Comparison of ENCODE assay signal across 9 mouse cellular contexts in genomic region chr2:173273885-173274284, GRCm38 (mm10). TPM values are rescaled to one million over a fixed set of nuclear protein-coding genes. Genes with fewer than 3 reads are reported as not detected.
A peak's percentile ranks its signal among the peaks of the same experiment; 100 is the strongest.
DNase-seq lines count a peak whose midpoint lies in the region; ATAC-seq and TF ChIP-seq lines count a peak whose summit lies in the region.
"Had no signal": no experiment of that assay in that cellular context is flagged by ENCODE, and none has a peak within 500 bp of the region (broad histone marks: within the 10 kb centered on the region; RNA-seq: fewer than 3 reads in every experiment).

No protein-coding gene starts in this region.

- H3K79me2 ChIP-seq in C2C12 (ENCODE audit: control insufficient read depth, insufficient read depth), result peaks cover 92% of the 10 kb centered on the region

- 33% methylated on average over 4 of the region's 4 CpGs for WGBS in forebrain, postnatal 0 days
- 63% methylated on average over 4 of the region's 4 CpGs for WGBS in midbrain, embryonic 12.5 days
- WGBS in cerebellum, adult 2 months, result 70% methylated on average over 4 of the region's 4 CpGs

- peak overlapping the region; percentile 81 for H3ac ChIP-seq in C2C12 (ENCODE audit: control insufficient read depth, insufficient read length, low read depth)

- intact Hi-C loops in gastrocnemius, adult 2 months (cut with DNase I), result loop anchor here (2.0 kb wide), 1 partner anchor 35 kb away; no protein-coding TSS in a partner anchor

- no peaks in the 10 kb centered on the region for H3K27me3 ChIP-seq in C2C12 (ENCODE audit: control insufficient read depth, insufficient read depth, insufficient read length)
- no peaks in the 10 kb centered on the region for H3K27me3 ChIP-seq in forebrain, postnatal 0 days (ENCODE audit: insufficient read depth, low read length)
- peaks cover 46% of the 10 kb centered on the region for H3K27me3 ChIP-seq in midbrain, embryonic 12.5 days
- no peaks in the 10 kb centered on the region for H3K27me3 ChIP-seq in cerebellum, adult 2 months (ENCODE audit: control insufficient read depth, insufficient read depth, low read length)

- H3K9ac ChIP-seq in forebrain, postnatal 0 days, result no peak overlapping the region; the same call in 1 of the 2 replicates
- peak overlapping the region; percentile 97; the same call in 1 of the 2 replicates for H3K9ac ChIP-seq in midbrain, embryonic 12.5 days (replicated peaks)

- peaks cover 73% of the 10 kb centered on the region for H3K79me3 ChIP-seq in C2C12 (ENCODE audit: low read depth)

- no peak for TF ChIP-seq POLR2A in cerebellum, adult 2 months (IDR thresholded peaks at IDR 0.05; ENCODE audit: borderline replicate concordance, insufficient read depth, low read length)

- peak overlapping the region; percentile 91; the same call in 1 of the 2 replicates for H3K27ac ChIP-seq in gastrocnemius, adult 2 months
- H3K27ac ChIP-seq in forebrain, postnatal 0 days (ENCODE audit: low read depth, low read length), result no peak overlapping the region
- no peak overlapping the region for H3K27ac ChIP-seq in midbrain, embryonic 12.5 days (replicated peaks)
- H3K27ac ChIP-seq in cerebellum, adult 2 months (ENCODE audit: insufficient read depth, low read length), result no peak overlapping the region

- peaks cover 24% of the 10 kb centered on the region; the same call in 1 of the 2 replicates for H3K4me1 ChIP-seq in forebrain, postnatal 0 days (ENCODE audit: insufficient read depth)
- peaks cover 60% of the 10 kb centered on the region for H3K4me1 ChIP-seq in midbrain, embryonic 12.5 days
- H3K4me1 ChIP-seq in cerebellum, adult 2 months (ENCODE audit: control insufficient read depth, insufficient read depth, low read length), result no peaks in the 10 kb centered on the region

- H3K4me3 ChIP-seq in gastrocnemius, adult 2 months, result peak overlapping the region; percentile 93
- peak overlapping the region; percentile 96 for H3K4me3 ChIP-seq in C2C12 (ENCODE audit: insufficient read depth, poor library complexity, severe bottlenecking)
- H3K4me3 ChIP-seq in forebrain, postnatal 0 days (ENCODE audit: low read depth, low read length), result peak overlapping the region; percentile 96
- H3K4me3 ChIP-seq in midbrain, embryonic 12.5 days, result peak overlapping the region; percentile 93
- no peak overlapping the region for H3K4me3 ChIP-seq in cerebellum, adult 2 months (replicated peaks; ENCODE audit: insufficient read depth, low read depth, low read length)
- H3K4me3 ChIP-seq: erythroblast, embryonic 14.5 days had no signal

- peaks cover 34% of the 10 kb centered on the region for H3K36me3 ChIP-seq in C2C12 (ENCODE audit: control insufficient read depth, insufficient read depth)
- no peaks in the 10 kb centered on the region for H3K36me3 ChIP-seq in forebrain, postnatal 0 days (ENCODE audit: insufficient read depth)
- no peaks in the 10 kb centered on the region for H3K36me3 ChIP-seq in midbrain, embryonic 12.5 days

- H3K4me2 ChIP-seq in forebrain, postnatal 0 days (ENCODE audit: low read depth), result peak overlapping the region; percentile 76
- peak overlapping the region; percentile 80 for H3K4me2 ChIP-seq in midbrain, embryonic 12.5 days (replicated peaks)

- H3K9me3 ChIP-seq in forebrain, postnatal 0 days (ENCODE audit: low read length), result no peaks in the 10 kb centered on the region
- no peaks in the 10 kb centered on the region for H3K9me3 ChIP-seq in midbrain, embryonic 12.5 days

- no peak for TF ChIP-seq CTCF in gastrocnemius, adult 2 months (IDR thresholded peaks at IDR 0.05)
- no peak for TF ChIP-seq CTCF in C2C12 (IDR thresholded peaks at IDR 0.05; ENCODE audit: control insufficient read depth, insufficient read depth, insufficient read length)
- TF ChIP-seq CTCF in forebrain, postnatal 0 days (IDR thresholded peaks at IDR 0.05; ENCODE audit: low read depth), result no peak
- no peak for TF ChIP-seq CTCF in cerebellum, adult 2 months (IDR thresholded peaks at IDR 0.05; ENCODE audit: borderline replicate concordance, insufficient read depth, low read depth, low read length)

- no peak for DNase-seq in gastrocnemius, adult 2 months
- DNase-seq in gastrocnemius, postnatal 4 days (ENCODE audit: low spot score in 2 of 2), result no peak
- no peak for DNase-seq in forebrain, postnatal 0 days
- no peak for DNase-seq in urinary bladder, postnatal 4 days (ENCODE audit: low spot score in 2 of 2)
- no peak for DNase-seq in cerebellum, adult 2 months
- DNase-seq in liver, result no peak

- ATAC-seq in forebrain, postnatal 0 days, result no peak
- ATAC-seq in midbrain, embryonic 12.5 days (ENCODE audit: low FRiP score, low read depth), result no peak

TF ChIP-seq in C2C12, 6 proteins besides CTCF, POLR2A, EP300 and RAD21:
- TF ChIP-seq CEBPB (IDR thresholded peaks at IDR 0.05; ENCODE audit: low read depth) (no peak), USF1 (IDR thresholded peaks at IDR 0.05; ENCODE audit: low read depth) (no peak)

RNA-seq across cellular contexts. Expression of gene Pmepa1, which starts 2.4 kb away (rescaled TPM):
- total RNA-seq in gastrocnemius, adult 2 months (2021), result 10 to 100 TPM; 20.0 to 24.4 TPM
- 10 to 100 TPM; 22.6 to 25.8 TPM for total RNA-seq in gastrocnemius, postnatal 4 days (2021)
- 180 TPM for polyA plus RNA-seq in C2C12 (2012; fragmentation: generic; extraction: Trizol)
- total RNA-seq in forebrain, postnatal 0 days (2014; rRNA removed), result 6.9 and 8.5 TPM in 2 replicates
- polyA plus RNA-seq in forebrain, postnatal 0 days (2015; fragmentation: Nextera tagmentation; extraction: Ambion mirVana), result 2.5 and 3.1 TPM in 2 replicates
- polyA plus RNA-seq in midbrain, embryonic 12.5 days (2016; fragmentation: Nextera tagmentation; extraction: Ambion mirVana), result 4.6 and 4.8 TPM in 2 replicates
- polyA plus RNA-seq in cerebellum, adult 2 months (2012; rRNA removed), result 22.0 and 24.1 TPM in 2 replicates

RNA-seq across cellular contexts. Expression of gene Zbp1, which starts 55.2 kb away (rescaled TPM):
- not detected for total RNA-seq in gastrocnemius, adult 2 months (2021)
- under 1 TPM; 0.52 to 0.54 TPM for total RNA-seq in gastrocnemius, postnatal 4 days (2021)
- polyA plus RNA-seq in C2C12 (2012; fragmentation: generic; extraction: Trizol), result 0.08 TPM
- 0.52 TPM in 1 of 2 replicates, not detected in the other for total RNA-seq in forebrain, postnatal 0 days (2014; rRNA removed)
- 0.44 and 0.45 TPM in 2 replicates for polyA plus RNA-seq in forebrain, postnatal 0 days (2015; fragmentation: Nextera tagmentation; extraction: Ambion mirVana)
- polyA plus RNA-seq in midbrain, embryonic 12.5 days (2016; fragmentation: Nextera tagmentation; extraction: Ambion mirVana), result 0.63 and 0.80 TPM in 2 replicates
- 0.25 and 0.74 TPM in 2 replicates for polyA plus RNA-seq in cerebellum, adult 2 months (2012; rRNA removed)
- polyA plus RNA-seq: erythroblast, embryonic 14.5 days had no signal
